Mouse (Mus musculus): Measurements from ENCODE around the gene Ccdc152.
"Not testable (repeated sequence)": the region's sequence is repeated elsewhere in the genome, so short reads cannot be mapped to it uniquely, and the experiment has no call there.

Gene Ccdc152

DNA sequence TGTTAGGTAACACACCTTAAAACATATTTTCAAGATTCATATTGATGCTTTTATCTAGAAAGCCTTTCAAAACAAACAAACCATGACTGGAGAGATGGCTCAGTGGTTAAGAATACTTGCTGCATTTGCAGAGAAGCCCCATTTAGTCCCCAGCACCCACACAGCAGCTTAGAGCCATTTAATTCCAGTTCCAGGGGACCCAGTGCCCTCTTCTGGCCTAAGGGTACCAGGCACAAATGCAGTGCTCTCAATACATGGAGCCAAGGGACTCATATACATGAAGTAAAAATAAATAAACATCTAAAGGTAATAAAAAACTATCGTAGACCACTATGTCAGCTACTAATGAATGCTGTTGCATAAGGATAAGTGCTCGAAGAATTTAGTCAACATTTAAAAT lies 25.9 kb downstream of the Ccdc152 start:
- no peak for DNase-seq (ENCODE audit: low spot score)

DNA sequence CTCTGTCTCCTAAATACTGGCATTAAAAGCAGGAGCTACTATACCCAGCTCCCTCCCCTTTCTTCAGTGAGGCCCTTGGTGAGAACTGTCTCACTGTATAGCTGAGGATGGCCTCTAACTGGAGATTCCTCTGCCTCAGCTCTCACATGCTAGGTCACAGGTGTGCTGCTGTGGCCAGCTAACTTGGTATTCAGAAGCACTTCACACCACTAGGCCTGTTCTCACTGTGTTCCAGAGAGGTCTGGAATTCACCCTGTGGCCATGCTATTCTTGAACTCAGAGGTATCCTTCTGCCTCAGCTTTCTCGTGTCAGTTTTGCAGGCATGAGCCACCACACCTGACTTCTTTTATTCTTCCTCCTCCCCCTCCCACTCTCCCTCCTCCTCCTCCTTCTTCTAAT lies 30.1 kb downstream of the Ccdc152 start:
- DNase-seq (ENCODE audit: low spot score), result no peak

DNA sequence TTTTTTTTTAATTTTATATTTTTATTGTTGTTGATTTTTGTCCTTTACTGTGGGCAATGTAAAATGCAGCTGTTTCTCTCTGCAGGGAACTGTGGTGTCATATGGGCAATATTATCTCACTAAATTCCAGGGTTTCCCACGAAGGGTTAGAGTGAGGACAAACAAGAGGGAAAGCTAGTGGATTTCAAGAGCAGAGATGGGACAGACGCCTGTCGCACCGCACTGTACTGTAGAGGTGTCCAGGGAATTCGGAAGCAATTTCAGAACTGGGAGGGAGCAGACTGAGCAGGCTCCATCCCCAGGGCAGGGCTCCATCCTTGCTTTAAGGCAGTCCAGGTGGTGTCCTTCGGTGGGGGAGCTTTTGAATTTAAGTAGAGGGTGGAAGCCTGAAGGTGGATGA lies 32.1 kb downstream of the Ccdc152 start:
- DNase-seq (ENCODE audit: low spot score), result no peak

DNA sequence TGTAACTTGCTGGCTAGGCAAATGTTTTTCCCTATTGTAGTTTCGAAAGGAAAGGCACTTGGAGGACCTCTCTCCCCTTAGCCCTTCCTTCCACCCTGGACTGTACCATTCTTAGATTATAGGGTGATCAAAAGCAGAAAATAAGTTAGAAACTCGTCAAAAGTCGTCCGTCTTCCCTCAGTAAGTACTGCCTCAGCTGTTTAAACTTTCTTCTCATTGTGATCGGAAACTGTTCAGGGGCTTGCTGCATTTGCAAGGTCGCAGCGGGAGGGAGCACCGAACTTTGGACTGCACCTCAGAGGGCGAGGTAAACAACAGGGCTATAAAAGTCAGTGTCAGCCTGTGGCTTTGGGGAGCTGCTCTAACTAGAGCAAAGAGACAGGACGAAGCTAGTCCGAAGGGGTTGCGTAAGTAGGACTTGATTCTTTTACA lies 32.7 kb downstream of the Ccdc152 start:
- DNase-seq (ENCODE audit: low spot score), result no peak

DNA sequence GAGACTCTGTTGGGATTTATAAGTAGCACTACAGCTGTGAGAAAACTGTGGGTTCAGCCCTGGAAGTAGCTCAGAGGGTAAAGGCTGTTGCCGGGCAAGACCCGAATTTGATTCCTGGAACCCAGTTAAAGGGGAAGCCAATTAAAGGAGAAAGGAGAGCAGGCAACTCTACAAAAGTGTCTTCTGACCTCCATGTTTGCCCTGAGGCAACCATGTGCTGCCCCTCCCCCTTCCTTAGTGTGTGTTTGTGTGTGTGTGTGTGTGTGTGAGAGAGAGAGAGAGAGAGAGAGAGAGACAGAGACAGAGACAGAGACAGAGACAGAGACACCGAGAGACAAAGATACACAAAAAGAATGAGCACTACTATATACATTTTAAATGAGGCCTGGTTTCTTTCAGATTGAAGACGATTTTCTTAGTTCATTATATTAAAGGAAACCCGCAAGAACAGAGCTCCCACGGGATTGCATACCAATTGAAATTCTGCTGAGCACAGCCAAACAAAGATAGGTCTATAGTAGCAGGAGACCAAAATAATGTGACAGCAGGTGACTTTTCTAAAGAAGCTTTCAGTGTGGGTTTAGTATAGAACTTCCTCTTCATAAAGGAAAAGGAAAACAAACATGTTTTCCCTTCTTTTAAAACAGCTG lies 33.2 kb downstream of the Ccdc152 start:
- DNase-seq (ENCODE audit: low spot score), result no peak

DNA sequence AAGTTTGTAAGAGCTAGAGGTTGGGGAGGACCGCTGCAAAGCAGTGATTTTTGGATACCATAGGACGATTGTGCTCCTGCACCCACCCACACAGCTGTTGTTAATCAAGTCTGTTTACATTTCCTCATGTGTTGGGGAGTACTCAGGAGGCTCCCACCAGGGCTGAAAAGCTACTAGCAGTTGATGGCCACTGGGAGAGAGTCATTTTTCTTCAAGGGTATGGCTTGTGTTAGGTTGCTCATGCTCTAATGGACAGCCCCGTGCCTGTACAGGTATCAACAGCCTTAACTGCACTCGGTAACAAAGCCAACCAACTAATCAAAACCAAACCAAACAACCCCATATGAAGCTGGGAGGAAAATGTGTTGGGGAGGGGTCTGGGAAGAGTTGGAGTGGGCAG lies 33.8 kb downstream of the Ccdc152 start:
- no peak for DNase-seq (ENCODE audit: low spot score)

DNA sequence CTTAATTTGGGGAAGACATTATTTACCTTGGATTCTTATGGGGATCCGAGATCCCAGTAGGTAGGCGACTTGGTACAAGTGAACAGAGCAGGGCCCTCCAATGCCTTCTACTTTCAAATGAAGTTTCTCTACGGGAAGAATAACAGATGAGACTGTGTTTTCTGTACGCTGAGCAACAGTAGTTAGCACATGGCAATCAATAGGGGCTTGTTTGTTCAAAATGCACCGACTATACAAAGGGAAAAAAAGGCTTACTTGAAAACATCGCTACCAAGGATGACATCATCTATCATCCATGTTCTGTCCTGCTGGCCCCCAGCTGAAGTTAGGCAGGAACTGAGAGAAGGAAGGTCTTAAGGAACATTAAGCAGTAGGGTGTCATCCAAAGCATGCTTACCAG lies 35.1 kb downstream of the Ccdc152 start, which contains the start of gene Selenop:
TSS of gene Selenop (plus strand) at position 301 of the 400 bp plus-strand sequence.
- DNase-seq (ENCODE audit: low spot score), result no peak

DNA sequence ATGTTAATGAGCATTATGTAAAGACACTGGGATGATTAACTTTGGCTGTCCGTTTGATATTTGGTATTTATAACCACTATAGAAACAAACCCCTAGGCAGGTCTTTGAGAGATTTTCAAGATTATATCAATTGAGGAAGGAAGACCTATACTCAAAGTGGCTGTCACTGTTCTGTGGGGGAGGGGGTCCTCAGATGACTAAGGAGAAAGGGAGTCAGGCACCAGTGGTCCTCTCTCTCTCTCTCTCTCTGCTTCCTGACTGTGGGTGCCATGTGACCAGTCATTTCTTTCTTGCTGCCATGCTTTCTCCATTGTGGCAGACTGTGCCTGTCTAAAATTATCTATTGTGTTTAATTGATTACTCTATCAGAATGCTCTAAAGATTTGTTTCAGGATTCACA lies 38.5 kb downstream of the Ccdc152 start:
- DNase-seq (ENCODE audit: low spot score), result no peak

DNA sequence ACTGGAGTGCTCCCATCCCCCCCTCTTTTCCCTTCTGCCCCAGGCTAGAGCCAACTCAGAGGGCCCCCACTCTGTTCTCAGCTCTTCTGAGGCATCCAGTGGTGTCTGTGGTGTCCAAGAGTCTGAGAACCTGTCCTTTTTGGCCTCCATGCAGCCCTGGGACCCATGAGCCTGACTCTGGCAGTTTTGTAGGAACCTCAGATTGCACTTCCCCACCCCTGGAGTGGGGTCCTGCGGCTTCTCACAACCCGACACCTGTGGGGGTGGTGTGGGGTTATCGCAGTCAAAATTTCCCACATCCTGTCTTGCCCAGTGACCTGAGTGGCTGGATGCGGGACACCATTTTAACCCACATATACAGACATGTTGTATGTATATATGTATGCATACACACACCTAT lies 39.0 kb downstream of the Ccdc152 start:
- no peak for DNase-seq (ENCODE audit: low spot score)

DNA sequence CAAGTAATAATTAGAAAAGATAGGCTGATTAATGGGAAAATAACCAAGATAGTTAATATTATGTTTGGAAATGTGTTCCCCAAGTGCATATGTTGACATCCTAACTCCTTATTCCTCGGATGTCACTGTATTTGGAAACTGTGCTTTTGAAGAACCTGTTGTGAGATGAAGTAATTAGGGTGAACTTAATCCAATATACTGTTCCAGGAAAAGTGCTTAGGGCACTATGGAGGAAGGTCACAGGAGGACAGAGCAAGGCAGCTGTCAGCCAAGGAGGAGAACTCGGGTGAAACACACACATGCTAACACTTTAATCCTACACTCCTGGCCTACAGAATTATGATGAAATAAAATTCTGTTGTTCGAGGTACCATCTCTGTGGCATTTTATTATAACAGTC lies 40.4 kb downstream of the Ccdc152 start:
- no peak for DNase-seq (ENCODE audit: low spot score)

DNA sequence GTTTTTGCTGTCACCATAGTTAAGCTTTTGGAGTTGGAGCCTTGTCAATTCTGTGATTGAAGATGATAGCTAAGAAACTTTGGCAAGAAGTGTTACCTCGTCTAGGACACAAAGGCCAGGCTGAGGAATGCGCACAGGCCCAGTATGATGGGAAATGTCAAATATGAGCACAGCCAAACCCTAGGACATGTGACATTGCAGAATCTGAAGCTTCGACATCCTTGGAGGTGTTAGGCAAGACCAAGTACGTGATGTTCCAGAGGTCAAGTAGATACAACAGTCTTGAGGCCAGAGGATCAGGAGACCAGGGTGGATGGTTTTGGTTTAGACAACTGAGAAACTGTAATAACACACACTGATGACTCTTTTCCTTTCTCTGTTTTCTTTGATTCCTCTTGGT lies 43.0 kb downstream of the Ccdc152 start:
- no peak for DNase-seq (ENCODE audit: low spot score)

DNA sequence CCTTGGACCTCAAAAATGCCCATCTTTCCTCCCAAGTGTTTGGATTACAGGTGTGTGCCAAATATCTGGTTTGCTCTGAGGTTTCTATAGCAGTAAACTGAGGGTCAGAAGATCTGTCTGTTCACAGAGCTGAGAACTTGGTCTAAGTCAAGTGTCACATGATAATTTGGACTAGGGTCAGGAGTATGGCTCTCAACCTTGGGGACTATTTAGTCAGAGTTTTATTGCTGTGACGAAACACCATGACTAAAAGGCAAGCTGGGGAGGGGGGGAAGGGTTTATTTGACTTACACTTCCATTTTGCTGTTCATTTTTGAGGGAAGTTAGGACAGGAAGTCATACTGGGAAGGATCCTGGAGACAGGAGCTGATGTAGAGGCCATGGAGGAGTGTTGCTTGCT lies 44.3 kb downstream of the Ccdc152 start:
- DNase-seq (ENCODE audit: low spot score), result no peak

DNA sequence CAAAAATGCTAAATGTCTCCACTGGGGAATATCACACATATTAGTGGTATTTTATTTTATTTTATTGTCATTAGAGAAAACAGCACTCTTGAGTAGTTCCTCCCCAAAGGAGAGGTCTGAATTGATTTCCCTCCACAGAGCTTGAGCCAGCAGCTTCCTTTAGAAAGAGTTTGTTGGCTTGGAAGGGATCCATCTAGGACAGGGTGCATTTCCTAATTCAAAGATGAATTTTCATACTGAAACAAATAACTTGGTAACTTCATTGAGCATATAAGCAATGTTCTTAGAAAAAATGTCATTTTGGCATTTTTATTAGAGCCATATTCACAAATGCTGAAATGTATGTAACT lies 51.6 kb downstream of the Ccdc152 start:
- no peak for DNase-seq (ENCODE audit: low spot score)

DNA sequence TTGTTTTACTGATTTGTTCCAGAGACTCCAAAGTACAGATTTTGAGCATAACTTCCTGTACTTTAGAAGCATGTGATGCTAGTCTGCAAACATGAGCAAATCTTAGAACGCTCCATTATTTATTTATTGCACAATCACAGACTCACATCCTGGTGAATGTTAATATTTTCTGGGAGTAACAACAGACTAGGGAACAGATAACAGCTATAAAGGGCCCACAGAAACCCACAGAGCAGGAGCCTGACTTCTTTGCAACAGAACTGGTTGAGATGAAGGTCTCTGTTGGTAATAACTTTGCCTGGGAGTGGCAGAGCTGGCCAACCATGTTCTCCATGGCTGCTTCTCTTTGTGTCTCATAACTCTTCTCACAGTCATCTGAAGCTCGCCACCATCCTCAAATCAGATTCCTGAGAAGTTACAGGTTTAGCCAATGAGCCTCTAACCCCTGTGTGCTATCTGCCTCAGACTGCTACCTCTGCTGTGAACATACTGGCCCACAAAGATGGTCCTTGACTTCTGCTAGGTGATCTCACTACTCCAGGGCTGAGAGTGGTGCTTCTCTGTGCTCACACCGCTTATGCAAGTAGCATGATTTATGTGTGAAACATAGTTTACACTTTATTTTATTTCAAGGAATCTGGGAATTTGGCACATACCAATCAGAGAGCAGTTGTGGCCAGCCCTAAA lies 52.2 kb downstream of the Ccdc152 start:
- no peak for DNase-seq (ENCODE audit: low spot score)

DNA sequence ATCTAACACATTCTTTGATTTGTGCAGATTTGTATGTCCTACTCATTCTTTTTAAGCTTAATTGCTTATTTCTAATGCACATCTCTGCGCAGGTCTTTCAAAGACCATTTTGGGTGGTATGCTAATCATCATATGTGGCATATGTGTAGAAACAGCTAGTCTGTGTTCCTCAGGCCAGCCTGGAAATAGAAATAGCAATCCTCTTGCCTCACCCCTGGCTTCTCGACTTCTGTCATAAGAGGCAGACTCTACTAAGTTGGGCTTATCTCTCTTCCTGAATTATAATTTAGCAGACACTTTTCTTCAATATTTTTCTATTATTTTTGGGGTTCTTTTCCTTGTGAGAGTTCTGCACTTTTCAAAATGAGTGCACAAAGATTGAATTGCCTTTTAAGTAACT lies 52.7 kb downstream of the Ccdc152 start:
- DNase-seq (ENCODE audit: low spot score), result no peak

DNA sequence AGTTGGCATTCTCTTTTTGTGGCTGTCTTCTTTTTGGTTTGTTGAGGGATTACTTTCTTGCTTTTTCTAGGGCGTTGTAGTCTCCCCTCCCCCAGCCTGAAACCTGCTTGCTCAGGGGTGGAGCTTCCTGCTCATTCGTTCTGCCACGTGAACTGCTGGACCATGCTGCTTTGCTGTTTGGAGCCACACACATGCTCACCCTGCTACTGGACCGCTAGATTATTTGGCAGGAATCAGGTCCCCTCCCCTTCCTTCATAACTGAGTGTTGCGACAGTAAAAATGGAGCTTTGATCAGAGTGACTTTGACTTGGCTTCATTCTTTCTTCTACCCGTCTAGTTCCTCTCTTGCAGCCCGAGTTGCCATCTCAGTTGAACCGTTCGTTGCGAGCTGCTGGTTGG lies 58.3 kb downstream of the Ccdc152 start:
- not testable (repeated sequence) for DNase-seq (ENCODE audit: low spot score)

DNA sequence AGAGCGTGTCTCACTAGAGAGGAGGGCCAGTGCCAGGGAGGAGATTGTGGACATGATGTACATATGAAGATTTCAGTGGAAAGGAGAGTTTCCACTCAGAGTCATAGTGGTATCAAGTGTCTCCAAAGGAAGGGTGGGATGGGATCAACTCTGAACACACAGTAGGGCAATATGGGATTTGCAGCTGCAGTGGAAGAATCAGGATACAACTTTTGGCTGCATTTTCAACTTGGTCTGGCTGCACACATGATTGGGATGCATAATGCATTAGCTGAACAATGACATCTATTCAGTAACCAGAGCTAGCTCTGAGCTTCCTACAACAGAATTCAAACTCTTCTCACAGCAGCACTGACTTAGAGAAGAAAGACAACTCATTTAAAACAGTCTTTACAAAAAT lies 65.4 kb downstream of the Ccdc152 start:
- DNase-seq (ENCODE audit: low spot score), result no peak

DNA sequence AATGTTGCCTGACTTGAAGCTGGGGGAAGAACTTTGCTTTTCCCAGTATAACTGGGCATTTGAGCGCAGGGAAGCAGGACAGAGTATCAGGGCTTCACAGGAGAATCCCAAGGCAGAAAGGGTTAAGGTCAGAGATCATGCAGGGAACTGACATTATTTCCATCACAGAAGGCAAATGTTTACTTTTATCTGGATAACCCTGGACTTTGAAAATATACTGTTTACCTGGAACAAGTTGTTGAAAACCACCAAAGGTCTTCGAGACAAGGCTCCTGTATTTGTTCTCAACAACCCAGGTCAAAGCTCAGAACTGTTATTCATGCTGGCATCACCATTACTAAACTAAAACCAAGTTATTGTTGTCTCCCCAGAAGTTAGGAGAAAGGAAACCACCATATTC lies 67.0 kb downstream of the Ccdc152 start:
- DNase-seq (ENCODE audit: low spot score), result no peak

DNA sequence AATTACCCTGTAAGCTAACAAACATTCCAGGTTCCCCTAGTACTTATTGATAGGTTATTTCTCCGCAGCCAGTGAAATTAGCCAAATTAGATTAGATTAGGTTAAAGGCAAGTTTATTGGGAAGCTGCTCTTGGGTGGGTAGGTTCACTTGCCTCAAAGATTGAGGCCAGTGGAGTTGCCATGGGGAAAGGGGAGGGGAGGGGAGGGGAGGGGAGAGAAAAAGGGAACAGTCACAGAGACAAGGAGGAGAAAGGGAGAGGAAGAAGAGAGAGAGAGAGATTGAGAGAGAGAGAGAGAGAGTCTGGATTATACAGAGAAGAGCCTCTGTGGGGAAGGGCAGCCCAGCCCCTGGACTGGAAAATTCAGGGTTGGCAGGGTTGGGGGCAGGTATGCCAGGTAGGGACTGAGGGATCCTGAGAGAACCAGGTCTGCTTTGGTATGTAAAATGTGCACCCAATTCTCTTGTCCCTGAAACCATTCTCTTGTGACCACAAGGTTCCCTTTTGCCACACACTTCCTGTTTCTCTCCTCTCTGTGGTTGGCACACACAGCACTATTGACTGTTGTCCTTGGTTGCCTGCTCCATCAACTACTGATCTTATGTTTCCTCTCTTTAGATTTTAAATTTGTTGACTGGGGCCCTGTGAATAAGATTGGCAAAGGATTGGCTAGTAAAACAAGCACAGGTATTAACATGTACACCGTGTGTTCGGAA lies 69.3 kb downstream of the Ccdc152 start:
- no peak for DNase-seq (ENCODE audit: low spot score)

DNA sequence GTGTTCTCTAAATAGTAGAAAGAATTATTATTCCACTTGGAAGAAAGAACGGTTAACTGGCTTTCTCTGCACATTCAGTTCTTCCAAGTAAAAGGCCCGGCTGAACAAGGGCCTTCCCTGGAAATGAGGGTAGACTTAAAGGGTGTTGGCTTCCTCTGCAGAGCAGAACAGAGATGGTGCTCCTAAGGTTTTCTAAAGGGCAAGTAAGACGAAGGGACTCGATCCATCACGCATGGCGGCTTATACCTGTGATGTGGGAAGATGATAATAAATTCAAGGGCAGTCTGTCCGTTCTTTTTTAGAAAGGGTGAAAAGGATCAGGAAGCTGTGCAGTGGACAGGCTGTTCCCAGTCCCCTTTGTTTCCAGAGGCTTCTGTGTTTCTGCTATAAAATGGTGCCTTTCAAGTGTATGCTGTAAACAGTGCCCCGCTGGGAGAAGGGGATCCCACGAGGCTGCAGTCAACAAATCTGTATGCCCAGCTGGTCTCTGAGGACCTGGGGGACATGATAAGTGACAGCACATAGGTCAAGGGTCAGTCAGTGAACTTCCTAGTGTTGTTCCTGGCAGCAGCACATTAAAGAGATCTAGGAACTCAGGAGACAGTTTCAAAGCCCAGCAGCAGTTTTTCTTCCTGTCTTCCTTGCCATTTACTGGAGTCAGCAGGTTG lies 71.0 kb downstream of the Ccdc152 start:
- DNase-seq (ENCODE audit: low spot score), result no peak

DNA sequence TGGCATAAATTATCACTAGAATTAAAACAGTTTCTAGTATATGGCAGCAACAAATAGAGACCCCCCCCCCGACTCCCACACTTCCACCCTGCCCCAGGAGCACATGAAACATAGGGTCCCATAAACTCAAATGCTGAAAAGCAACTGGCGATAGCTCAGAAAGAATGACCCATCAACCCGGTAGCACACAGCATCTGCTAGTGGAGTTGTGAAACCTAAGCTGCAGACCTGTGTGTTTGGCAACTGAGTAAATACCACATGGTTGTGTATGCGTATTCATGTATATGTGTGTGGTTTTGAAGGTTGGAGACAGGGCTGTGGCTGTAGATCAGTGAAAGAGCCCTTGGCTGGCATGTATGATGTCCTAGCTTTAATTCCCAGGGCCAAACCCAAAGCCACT lies 72.3 kb downstream of the Ccdc152 start:
- DNase-seq (ENCODE audit: low spot score), result no peak
